Mouse (Mus musculus) hindbrain, embryonic 11.5 days (tissue): ENCODE results near the gene Slc39a7. TPM values are rescaled to one million over a fixed set of nuclear protein-coding genes. Genes with fewer than 3 reads are reported as not detected.

Experiments
- ATAC-seq: fragments of 200-750 bp; cut with Nextera tagmentation; 2 replicates; pipeline ENCODE4 v1.8.0; 2017; ENCODE audit warnings: mild to moderate bottlenecking, moderate TSS enrichment, moderate library complexity; ENCODE audit not compliant: low FRiP score
- DNase-seq: peaks from one replicate; pipeline ENCODE4 v3.0.0-alpha.2; 2015; ENCODE audit warnings: low spot score
- H3K27ac ChIP-seq: fragments of 300-500 bp; sonication (generic); 2 replicates; pipeline ENCODE4 v1.5.1; 2014; ENCODE audit warnings: mild to moderate bottlenecking, low read depth, low read length
- H3K27me3 ChIP-seq: fragments of 300-500 bp; sonication (generic); 2 replicates; pipeline ENCODE4 v1.6.1; 2014; ENCODE audit warnings: mild to moderate bottlenecking, low read length, moderate library complexity, mixed read lengths; ENCODE audit not compliant: control insufficient read depth, insufficient read depth
- H3K36me3 ChIP-seq: fragments of 300-500 bp; sonication (generic); 2 replicates; pipeline ENCODE4 v1.6.1; 2014; ENCODE audit warnings: mild to moderate bottlenecking, low read length, moderate library complexity, mixed read lengths; ENCODE audit not compliant: control insufficient read depth, insufficient read depth
- H3K4me1 ChIP-seq: fragments of 300-500 bp; sonication (generic); replicated peaks from 2 replicates; pipeline ENCODE4 v1.6.1; 2014; ENCODE audit warnings: low read length, mixed read lengths; ENCODE audit not compliant: control insufficient read depth, insufficient read depth
- H3K4me2 ChIP-seq: fragments of 300-500 bp; sonication (generic); replicated peaks from 2 replicates; pipeline ENCODE4 v1.6.1; 2014; ENCODE audit warnings: mild to moderate bottlenecking, low read depth, low read length
- H3K4me3 ChIP-seq: fragments of 300-500 bp; sonication (generic); 2 replicates; pipeline ENCODE4 v1.5.1; 2014; ENCODE audit warnings: low read depth, low read length
- H3K9ac ChIP-seq: fragments of 300-500 bp; sonication (generic); 2 replicates; pipeline ENCODE4 v1.6.1; 2014; ENCODE audit warnings: low read depth, low read length
- H3K9me3 ChIP-seq: fragments of 300-500 bp; sonication (generic); 2 replicates; pipeline ENCODE4 v1.6.1; 2016; ENCODE audit warnings: low read length; ENCODE audit not compliant: control insufficient read depth
- WGBS: fragments of 180-500 bp; shearing (Covaris S2); extraction: QIAGEN DNeasy Blood & Tissue Kit; methylation state at CpG from one replicate; pipeline ENCODE4 v1.1.7; 2014; 5-methylcytosine and 5-hydroxymethylcytosine counted together
- microRNA counts: library from miRNA; unstranded; fragments of <30 nt; microRNA quantifications from one replicate; lab custom pipeline; 2015
- polyA plus RNA-seq: library from polyadenylated mRNA; unstranded; fragments of >200 nt; fragmentation: Nextera tagmentation; extraction: Ambion mirVana; gene quantifications from 2 replicates; pipeline ENCODE4 v1.2.1, GENCODE M21; 2014

Slc39a7 gene
- polyA plus RNA-seq, 1 experiment from 2014 or later, result 75.9 TPM

DNA sequence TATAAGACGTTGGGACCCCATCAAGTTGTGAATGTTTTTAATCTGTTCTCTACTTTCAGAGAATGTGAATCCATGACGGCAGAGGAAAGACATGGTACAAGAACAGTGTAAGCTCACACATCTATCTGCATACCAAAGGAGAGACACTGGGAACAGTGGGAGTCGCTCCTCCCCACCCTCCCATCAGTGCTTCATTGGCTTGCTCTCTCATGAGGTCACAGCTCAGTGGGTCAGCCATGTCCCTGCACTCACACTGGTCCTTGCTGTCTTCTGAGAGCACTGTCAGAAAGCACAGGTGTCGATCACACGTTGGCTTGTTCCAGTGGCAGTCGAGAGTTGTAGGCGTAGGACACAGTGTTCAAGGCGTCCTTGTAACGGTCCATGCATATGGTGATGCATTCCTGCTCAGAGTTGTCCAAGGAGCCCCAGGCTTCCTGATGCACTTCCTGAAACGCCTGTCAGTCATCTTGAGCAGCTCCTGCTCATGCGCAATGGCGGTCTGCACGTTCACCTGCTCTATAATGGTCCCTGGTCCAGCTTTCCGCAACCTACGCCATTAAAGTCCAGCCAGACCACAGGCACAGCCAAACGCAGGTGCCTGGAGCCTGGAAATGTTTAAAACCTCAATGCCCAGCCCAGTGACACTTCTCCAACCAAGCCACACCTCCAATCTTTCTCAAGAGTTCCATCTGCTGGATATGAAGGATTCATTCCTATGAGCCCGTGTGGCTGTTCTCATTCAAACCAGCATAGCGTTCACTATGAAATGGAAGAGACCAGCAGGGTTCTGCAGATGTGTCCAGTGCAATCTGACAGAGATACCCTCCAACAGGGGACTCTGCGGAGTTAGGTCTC, 51.1 kb downstream of the Slc39a7 start:
- no peaks in the 10 kb centered on the region for H3K4me1 ChIP-seq
- H3K27me3 ChIP-seq, result peaks cover 30% of the 10 kb centered on the region
- H3K9me3 ChIP-seq, result no peaks in the 10 kb centered on the region
- H3K9ac ChIP-seq, result no peak overlapping the region
- H3K4me3 ChIP-seq, result no peak overlapping the region
- H3K36me3 ChIP-seq, result no peaks in the 10 kb centered on the region
- WGBS, result 78% methylated on average over 19 of the region's 19 CpGs
- ATAC-seq (no peak), DNase-seq (no peak)
- H3K4me2 ChIP-seq, result no peak overlapping the region
- H3K27ac ChIP-seq, result no peak overlapping the region

DNA sequence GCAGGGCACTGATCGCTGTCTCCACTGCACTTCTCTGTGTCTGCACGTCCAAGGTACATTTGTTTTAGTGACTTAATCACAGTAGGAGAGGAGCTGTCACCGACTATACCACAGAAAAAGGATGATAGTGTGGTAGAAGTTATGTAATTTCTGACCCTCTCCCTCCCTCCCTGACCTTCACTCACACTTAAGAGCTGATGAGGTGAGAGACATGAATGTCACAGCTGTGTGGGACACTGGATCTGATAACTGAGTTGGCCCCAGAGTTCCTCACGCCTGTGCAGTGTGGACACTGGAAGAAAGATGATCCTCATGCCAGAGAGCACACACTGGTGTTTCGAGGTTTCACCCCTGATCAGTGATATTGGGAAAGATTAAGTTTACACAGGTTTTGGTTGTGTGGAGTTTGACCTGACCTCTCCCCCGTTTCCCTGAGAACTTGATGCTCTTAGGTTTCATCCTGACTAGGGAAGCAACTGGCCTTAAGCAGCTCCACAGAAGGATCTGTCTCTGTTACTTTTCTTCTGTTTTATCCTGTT, 51.9 kb downstream of the Slc39a7 start:
- Histone ChIP-seq H3K4me2 (no peak overlapping the region), H3K27ac (no peak overlapping the region)
- 83% methylated on average over 6 of the region's 6 CpGs for WGBS

DNA sequence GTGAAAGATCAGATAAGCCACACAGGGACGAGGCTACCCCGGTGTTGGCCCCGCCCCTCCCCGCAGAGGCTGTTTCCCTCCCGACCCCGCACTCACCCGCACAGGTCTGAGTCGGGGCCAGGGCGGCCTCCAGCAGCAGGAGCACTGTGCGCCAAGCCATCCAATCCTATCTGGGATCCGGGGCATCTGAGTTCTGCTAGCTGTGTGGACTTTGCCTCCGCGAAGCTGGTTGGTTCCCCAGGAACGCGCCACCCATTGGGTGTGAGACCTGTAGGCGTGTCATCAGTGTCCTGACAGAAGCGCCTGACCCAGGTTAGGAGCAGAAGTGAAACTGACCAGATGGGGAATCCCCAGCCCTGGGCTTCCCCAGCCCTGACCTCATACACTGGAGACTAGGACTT, 52.9 kb downstream of the Slc39a7 start:
- ATAC-seq (0 out of 2 replicates have a peak, but pooled peaks have one; percentile 20), DNase-seq (peak; percentile 31)
- peaks cover 30% of the 10 kb centered on the region for H3K27me3 ChIP-seq
- no peak overlapping the region for H3K27ac ChIP-seq
- no peak overlapping the region for H3K9ac ChIP-seq
- H3K9me3 ChIP-seq, result no peaks in the 10 kb centered on the region
- 0% methylated on average over 17 of the region's 17 CpGs for WGBS
- H3K4me2 ChIP-seq, result peak overlapping the region; percentile 47
- H3K4me1 ChIP-seq, result no peaks in the 10 kb centered on the region
- H3K4me3 ChIP-seq, result peak overlapping the region; percentile 23
- H3K36me3 ChIP-seq, result no peaks in the 10 kb centered on the region

More for the DNA sequence above, 51.9 kb downstream of the Slc39a7 start:
- Histone ChIP-seq H3K27me3 (peaks cover 30% of the 10 kb centered on the region), H3K9me3 (no peaks in the 10 kb centered on the region), H3K9ac (no peak overlapping the region), H3K36me3 (no peaks in the 10 kb centered on the region), H3K4me3 (no peak overlapping the region), H3K4me1 (no peaks in the 10 kb centered on the region)
- ATAC-seq, result no peak
- DNase-seq, result no peak

MicroRNAs within 50 kb of the gene (microRNA counts, 519-probe panel; counts per million panel counts)
- 4,567 counts per million, percentile 50 among the panel's probes with 10 or more counts for microRNA mmu-miR-219 (lab: Ali Mortazavi, UCI)

Other genes with a start within 250 kb of the Slc39a7 start
- 22.0 and 22.5 TPM in 2 replicates for gene Angptl4, start 249.9 kb downstream of the Slc39a7 start, polyA plus RNA-seq
- gene Kank3, start 221.2 kb downstream of the Slc39a7 start, polyA plus RNA-seq, result 22.7 and 30.1 TPM in 2 replicates
- gene Rps28, start 207.1 kb downstream of the Slc39a7 start, polyA plus RNA-seq, result 706 and 742 TPM in 2 replicates
- 445 and 467 TPM in 2 replicates for gene Ndufa7, start 207.1 kb downstream of the Slc39a7 start, polyA plus RNA-seq
- gene Cd320, start 188.6 kb downstream of the Slc39a7 start, polyA plus RNA-seq, result 73.7 and 76.1 TPM in 2 replicates
- not detected in 2 replicates for gene Gm7029, start 157.8 kb downstream of the Slc39a7 start, polyA plus RNA-seq
- gene Kifc1, start 141.0 kb downstream of the Slc39a7 start, polyA plus RNA-seq, result 5.3 and 9.9 TPM in 2 replicates
- 0.86 TPM in 1 of 2 replicates, not detected in the other for gene Platr17, start 126.5 kb downstream of the Slc39a7 start, polyA plus RNA-seq
- gene Daxx, start 122.3 kb downstream of the Slc39a7 start, polyA plus RNA-seq, result 47.0 and 60.0 TPM in 2 replicates
- gene Tapbp, start 115.8 kb downstream of the Slc39a7 start, polyA plus RNA-seq, result 14.5 and 16.6 TPM in 2 replicates
- gene Zbtb22, start 115.8 kb downstream of the Slc39a7 start, polyA plus RNA-seq, result 8.1 and 9.3 TPM in 2 replicates
- gene Rgl2, start 102.1 kb downstream of the Slc39a7 start, polyA plus RNA-seq, result 32.5 and 32.9 TPM in 2 replicates
- gene Pfdn6, start 91.3 kb downstream of the Slc39a7 start, polyA plus RNA-seq, result 201 and 205 TPM in 2 replicates
- 26.8 and 29.4 TPM in 2 replicates for gene Wdr46, start 91.0 kb downstream of the Slc39a7 start, polyA plus RNA-seq
- gene B3galt4, start 80.2 kb downstream of the Slc39a7 start, polyA plus RNA-seq, result 4.8 and 5.3 TPM in 2 replicates
- gene Vps52, start 75.9 kb downstream of the Slc39a7 start, polyA plus RNA-seq, result 38.2 and 39.4 TPM in 2 replicates
- gene Rps18, start 75.7 kb downstream of the Slc39a7 start, polyA plus RNA-seq, result 1,221 and 1,241 TPM in 2 replicates
- 18.7 and 19.4 TPM in 2 replicates for gene H2-K1, start 31.3 kb downstream of the Slc39a7 start, polyA plus RNA-seq
- gene Ring1, start 7.0 kb downstream of the Slc39a7 start, polyA plus RNA-seq, result 5.9 and 6.3 TPM in 2 replicates
- gene H2-Ke6, start 3.6 kb downstream of the Slc39a7 start, polyA plus RNA-seq, result 50.5 and 54.8 TPM in 2 replicates
- 16.3 and 16.8 TPM in 2 replicates for gene Rxrb, start 130 bp upstream of the Slc39a7 start, polyA plus RNA-seq
- 0.91 and 1.4 TPM in 2 replicates for gene Col11a2, start 7.8 kb upstream of the Slc39a7 start, polyA plus RNA-seq
- 0.26 and 0.32 TPM in 2 replicates for gene H2-Oa, start 60.7 kb upstream of the Slc39a7 start, polyA plus RNA-seq
- 8.6 and 13.8 TPM in 2 replicates for gene H2-DMa, start 87.9 kb upstream of the Slc39a7 start, polyA plus RNA-seq
- gene Brd2, start 91.0 kb upstream of the Slc39a7 start, polyA plus RNA-seq, result 113 and 159 TPM in 2 replicates
- not detected in 2 replicates for gene H2-DMb2, start 111.6 kb upstream of the Slc39a7 start, polyA plus RNA-seq
- 0.29 and 0.94 TPM in 2 replicates for gene H2-DMb1, start 121.4 kb upstream of the Slc39a7 start, polyA plus RNA-seq
- 1.0 and 1.1 TPM in 2 replicates for gene Tap1, start 155.9 kb upstream of the Slc39a7 start, polyA plus RNA-seq
- gene Psmb9, start 156.1 kb upstream of the Slc39a7 start, polyA plus RNA-seq, result 0.42 and 1.1 TPM in 2 replicates
- 1.3 and 1.9 TPM in 2 replicates for gene Psmb8, start 166.0 kb upstream of the Slc39a7 start, polyA plus RNA-seq
- 0.19 and 0.50 TPM in 2 replicates for gene Tap2, start 171.8 kb upstream of the Slc39a7 start, polyA plus RNA-seq
- not detected in 2 replicates for gene H2-Ob, start 207.2 kb upstream of the Slc39a7 start, polyA plus RNA-seq
- 2.4 and 3.1 TPM in 2 replicates for gene H2-Ab1, start 226.0 kb upstream of the Slc39a7 start, polyA plus RNA-seq